Mouse (Mus musculus) limb, embryonic 12.5 days (tissue): ENCODE measurements at regions not wholly inside any gene's neighbourhood (a gene's known extent, or its start where the extent isn't known, plus 50 kb on each side); places are given as distances from the start of the nearest gene placed in this dataset.

Experiments used
- ATAC-seq: fragments of 200-750 bp; cut with Nextera tagmentation; 2 replicates; pipeline ENCODE4 v1.8.0; 2017; ENCODE audit warnings: low read depth, moderate TSS enrichment; ENCODE audit not compliant: insufficient number of reproducible peaks, insufficient read depth, low FRiP score, low TSS enrichment
- H3K27ac ChIP-seq: fragments of 300-500 bp; sonication (generic); 2 replicates; pipeline ENCODE4 v1.5.1; 2016; ENCODE audit warnings: mild to moderate bottlenecking, moderate library complexity
- H3K27me3 ChIP-seq: fragments of 300-500 bp; sonication (generic); 2 replicates; pipeline ENCODE4 v1.6.1; 2016; ENCODE audit warnings: mild to moderate bottlenecking, moderate library complexity
- H3K36me3 ChIP-seq: fragments of 300-500 bp; sonication (generic); 2 replicates; pipeline ENCODE4 v1.6.1; 2016; ENCODE audit warnings: mild to moderate bottlenecking, moderate library complexity
- H3K4me1 ChIP-seq: fragments of 300-500 bp; sonication (generic); replicated peaks from 2 replicates; pipeline ENCODE4 v1.6.1; 2016
- H3K4me2 ChIP-seq: fragments of 300-500 bp; sonication (generic); 2 replicates; pipeline ENCODE4 v1.6.1; 2016; ENCODE audit warnings: mild to moderate bottlenecking, moderate library complexity
- H3K4me3 ChIP-seq: fragments of 300-500 bp; sonication (generic); replicated peaks from 2 replicates; pipeline ENCODE4 v1.5.1; 2016; ENCODE audit warnings: mild to moderate bottlenecking
- H3K9ac ChIP-seq: fragments of 300-500 bp; sonication (generic); replicated peaks from 2 replicates; pipeline ENCODE4 v1.6.1; 2016; ENCODE audit warnings: mild to moderate bottlenecking, moderate library complexity
- H3K9me3 ChIP-seq: fragments of 300-500 bp; sonication (generic); 2 replicates; pipeline ENCODE4 v1.6.1; 2016; ENCODE audit warnings: mild to moderate bottlenecking, moderate library complexity
- WGBS: fragments of 180-500 bp; shearing (Covaris S2); methylation state at CpG from one replicate; pipeline ENCODE4 v1.1.7; 2016; 5-methylcytosine and 5-hydroxymethylcytosine counted together

DNA sequence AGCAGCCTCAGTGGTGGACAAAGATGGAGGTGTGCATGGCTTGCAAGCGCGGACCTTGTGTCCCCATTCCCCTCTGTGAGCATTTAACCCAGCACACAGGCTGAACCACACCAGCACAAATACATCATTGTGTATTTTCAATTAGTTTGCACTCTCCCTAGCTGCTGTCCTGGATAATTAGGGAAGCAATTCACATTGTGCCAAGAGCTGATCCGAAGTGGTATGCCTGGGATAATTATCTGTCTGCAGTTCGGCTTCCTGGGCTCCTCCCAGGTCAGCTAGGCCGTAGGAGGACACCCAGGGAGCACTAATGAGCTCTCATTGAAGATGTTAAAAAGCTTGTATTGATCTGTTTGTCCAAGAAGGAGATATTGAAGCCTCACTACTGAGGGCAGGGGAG, 648.8 kb upstream of the 3110018I06Rik start:
- H3K27me3 ChIP-seq, result no peaks in the 10 kb centered on the region
- no peak overlapping the region for H3K9ac ChIP-seq
- 0 out of 2 replicates have a peak, but pooled peaks cover 3% of the 10 kb centered on the region for H3K9me3 ChIP-seq
- no peak overlapping the region for H3K27ac ChIP-seq
- 45% methylated on average over 5 of the region's 5 CpGs for WGBS
- no peaks in the 10 kb centered on the region for H3K36me3 ChIP-seq
- no peak overlapping the region for H3K4me3 ChIP-seq
- no peak for ATAC-seq
- peaks cover 12% of the 10 kb centered on the region for H3K4me1 ChIP-seq
- H3K4me2 ChIP-seq, result no peak overlapping the region

GRCm38 (mm10) chr12:106840150-106840651, 648.2 kb upstream of the 3110018I06Rik start:
- peaks cover 6% of the 10 kb centered on the region for H3K4me1 ChIP-seq
- ATAC-seq, result no peak
- 0 out of 2 replicates have a peak, but pooled peaks cover 3% of the 10 kb centered on the region for H3K9me3 ChIP-seq
- no peak overlapping the region for H3K27ac ChIP-seq
- H3K9ac ChIP-seq, result no peak overlapping the region
- H3K4me2 ChIP-seq, result no peak overlapping the region
- no peaks in the 10 kb centered on the region for H3K27me3 ChIP-seq
- H3K4me3 ChIP-seq, result no peak overlapping the region
- no peaks in the 10 kb centered on the region for H3K36me3 ChIP-seq
- 58% methylated on average over 9 of the region's 9 CpGs for WGBS

GRCm38 (mm10) chr12:106841996-106842395, 646.4 kb upstream of the 3110018I06Rik start:
- H3K9ac ChIP-seq, result no peak overlapping the region
- no peak overlapping the region for H3K27ac ChIP-seq
- H3K36me3 ChIP-seq, result no peaks in the 10 kb centered on the region
- H3K4me1 ChIP-seq, result 0 out of 2 replicates have a peak, but pooled peaks cover 4% of the 10 kb centered on the region
- 72% methylated on average over 8 of the region's 8 CpGs for WGBS
- no peak overlapping the region for H3K4me2 ChIP-seq
- no peaks in the 10 kb centered on the region for H3K27me3 ChIP-seq
- H3K9me3 ChIP-seq, result 0 out of 2 replicates have a peak, but pooled peaks cover 3% of the 10 kb centered on the region
- no peak for ATAC-seq
- no peak overlapping the region for H3K4me3 ChIP-seq

DNA sequence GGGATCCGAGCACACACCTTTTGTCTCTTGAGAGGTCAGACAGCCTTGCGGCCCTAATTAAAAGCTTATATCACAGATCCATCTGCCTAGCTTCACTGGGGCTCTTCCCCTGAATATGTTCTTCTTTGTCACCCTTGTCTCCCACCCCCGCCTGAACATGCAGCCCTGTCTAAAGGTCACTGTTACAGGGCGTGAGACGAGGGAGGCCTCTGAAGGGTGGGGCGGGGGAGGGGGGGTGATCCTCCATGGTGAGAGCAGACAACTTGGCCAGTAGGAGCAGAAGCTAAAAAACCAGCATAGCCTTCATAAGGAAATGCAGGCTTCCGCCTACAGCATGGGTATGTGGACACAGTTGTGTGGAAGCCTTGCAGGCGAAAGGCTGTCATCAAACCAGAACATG, 646.0 kb upstream of the 3110018I06Rik start:
- 55% methylated on average over 8 of the region's 8 CpGs for WGBS
- Histone ChIP-seq H3K9ac (no peak overlapping the region), H3K4me3 (no peak overlapping the region), H3K27me3 (no peaks in the 10 kb centered on the region), H3K4me2 (no peak overlapping the region), H3K27ac (no peak overlapping the region), H3K9me3 (0 out of 2 replicates have a peak, but pooled peaks cover 3% of the 10 kb centered on the region), H3K36me3 (no peaks in the 10 kb centered on the region), H3K4me1 (0 out of 2 replicates have a peak, but pooled peaks cover 4% of the 10 kb centered on the region)
- no peak for ATAC-seq

- ATAC-seq, result no peak
Observed at GRCm38 (mm10) chr12:106851666-106852065, 636.8 kb upstream of the 3110018I06Rik start.

DNA sequence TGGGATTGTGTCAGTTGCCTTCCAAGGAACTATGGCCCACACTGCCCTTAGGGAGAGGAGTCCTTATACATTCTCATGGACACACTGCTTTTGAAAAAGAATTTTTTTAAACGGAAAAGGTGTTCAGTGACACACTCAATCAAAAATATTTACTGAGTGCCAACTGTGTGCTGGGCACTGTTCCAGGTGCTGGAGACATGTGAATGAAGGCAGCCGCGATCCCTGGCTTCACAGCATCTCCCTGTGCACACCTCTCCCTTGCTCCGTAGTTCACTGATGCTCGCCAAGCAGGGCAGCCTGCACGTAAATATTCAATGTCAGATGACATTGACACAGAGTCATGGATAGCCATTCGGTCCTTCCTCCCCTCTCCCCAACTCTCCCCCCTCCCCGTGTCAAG, 635.7 kb upstream of the 3110018I06Rik start:
- WGBS, result 79% methylated on average over 8 of the region's 8 CpGs
- no peak overlapping the region for H3K27ac ChIP-seq
- no peak overlapping the region for H3K9ac ChIP-seq
- H3K4me1 ChIP-seq, result peaks cover 8% of the 10 kb centered on the region
- ATAC-seq, result no peak
- H3K9me3 ChIP-seq, result no peaks in the 10 kb centered on the region
- H3K4me2 ChIP-seq, result no peak overlapping the region
- no peaks in the 10 kb centered on the region for H3K27me3 ChIP-seq
- no peaks in the 10 kb centered on the region for H3K36me3 ChIP-seq
- H3K4me3 ChIP-seq, result no peak overlapping the region

More at GRCm38 (mm10) chr12:106851666-106852065, 636.8 kb upstream of the 3110018I06Rik start:
- no peak overlapping the region for H3K4me3 ChIP-seq
- H3K27me3 ChIP-seq, result no peaks in the 10 kb centered on the region
- H3K9me3 ChIP-seq, result no peaks in the 10 kb centered on the region
- no peak overlapping the region for H3K4me2 ChIP-seq
- H3K27ac ChIP-seq, result no peak overlapping the region
- H3K36me3 ChIP-seq, result no peaks in the 10 kb centered on the region
- H3K9ac ChIP-seq, result no peak overlapping the region
- 74% methylated on average over 4 of the region's 4 CpGs for WGBS
- H3K4me1 ChIP-seq, result peaks cover 8% of the 10 kb centered on the region

GRCm38 (mm10) chr12:106853711-106854240, 634.7 kb upstream of the 3110018I06Rik start:
- peaks cover 8% of the 10 kb centered on the region for H3K4me1 ChIP-seq
- no peak overlapping the region for H3K4me2 ChIP-seq
- H3K27me3 ChIP-seq, result no peaks in the 10 kb centered on the region
- ATAC-seq, result no peak
- 17% methylated on average over 11 of the region's 11 CpGs for WGBS
- H3K36me3 ChIP-seq, result no peaks in the 10 kb centered on the region
- H3K4me3 ChIP-seq, result no peak overlapping the region
- no peak overlapping the region for H3K9ac ChIP-seq
- H3K27ac ChIP-seq, result no peak overlapping the region
- no peaks in the 10 kb centered on the region for H3K9me3 ChIP-seq

DNA sequence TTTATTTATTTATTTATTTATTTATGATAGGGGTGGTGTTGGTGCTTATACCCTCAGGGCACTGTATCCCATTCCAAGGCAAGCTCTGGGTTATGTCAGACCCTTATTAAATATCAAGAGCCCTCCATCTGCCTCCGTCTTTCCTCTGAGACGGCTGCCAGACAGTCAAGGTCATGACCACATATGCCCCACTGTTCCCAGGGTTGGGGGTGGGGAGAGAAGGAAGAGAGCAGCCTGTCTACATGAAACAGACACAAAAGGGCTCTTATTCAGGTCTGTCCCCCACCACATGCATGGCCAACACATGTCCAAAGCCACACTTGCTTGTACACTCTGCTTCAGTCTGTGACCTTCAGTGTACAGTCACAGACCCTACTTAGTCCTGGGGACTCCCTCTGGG, 632.9 kb upstream of the 3110018I06Rik start:
- H3K4me1 ChIP-seq, result peaks cover 8% of the 10 kb centered on the region
- no peaks in the 10 kb centered on the region for H3K9me3 ChIP-seq
- H3K27ac ChIP-seq, result peak overlapping the region; percentile 45; the same call in 1 of the 2 replicates
- no peak overlapping the region for H3K4me3 ChIP-seq
- ATAC-seq, result 0 out of 2 replicates have a peak, but pooled peaks have one; percentile 42
- no peak overlapping the region for H3K9ac ChIP-seq
- H3K4me2 ChIP-seq, result no peak overlapping the region
- no peaks in the 10 kb centered on the region for H3K36me3 ChIP-seq
- H3K27me3 ChIP-seq, result no peaks in the 10 kb centered on the region
- WGBS, result 25% methylated on average over 2 of the region's 2 CpGs

GRCm38 (mm10) chr12:106861638-106862037, 626.8 kb upstream of the 3110018I06Rik start:
- Histone ChIP-seq H3K4me1 (no peaks in the 10 kb centered on the region), H3K36me3 (no peaks in the 10 kb centered on the region), H3K4me3 (no peak overlapping the region), H3K9me3 (no peaks in the 10 kb centered on the region), H3K27me3 (no peaks in the 10 kb centered on the region), H3K27ac (no peak overlapping the region), H3K9ac (no peak overlapping the region), H3K4me2 (no peak overlapping the region)
- ATAC-seq, result no peak
- 85% methylated on average over 5 of the region's 5 CpGs for WGBS

GRCm38 (mm10) chr12:106864076-106864475, 624.4 kb upstream of the 3110018I06Rik start:
- H3K27me3 ChIP-seq, result no peaks in the 10 kb centered on the region
- ATAC-seq, result no peak
- no peaks in the 10 kb centered on the region for H3K9me3 ChIP-seq
- no peaks in the 10 kb centered on the region for H3K4me1 ChIP-seq
- H3K9ac ChIP-seq, result no peak overlapping the region
- no peak overlapping the region for H3K27ac ChIP-seq
- no peaks in the 10 kb centered on the region for H3K36me3 ChIP-seq
- no peak overlapping the region for H3K4me3 ChIP-seq
- no peak overlapping the region for H3K4me2 ChIP-seq
- 96% methylated on average over 8 of the region's 8 CpGs for WGBS

GRCm38 (mm10) chr12:106868036-106868435, 620.4 kb upstream of the 3110018I06Rik start:
- Histone ChIP-seq H3K4me3 (no peak overlapping the region), H3K9ac (no peak overlapping the region), H3K4me2 (no peak overlapping the region), H3K27ac (no peak overlapping the region), H3K36me3 (no peaks in the 10 kb centered on the region), H3K27me3 (no peaks in the 10 kb centered on the region), H3K9me3 (no peaks in the 10 kb centered on the region), H3K4me1 (0 out of 2 replicates have a peak, but pooled peaks cover 3% of the 10 kb centered on the region)
- 71% methylated on average over 6 of the region's 6 CpGs for WGBS
- no peak for ATAC-seq

DNA sequence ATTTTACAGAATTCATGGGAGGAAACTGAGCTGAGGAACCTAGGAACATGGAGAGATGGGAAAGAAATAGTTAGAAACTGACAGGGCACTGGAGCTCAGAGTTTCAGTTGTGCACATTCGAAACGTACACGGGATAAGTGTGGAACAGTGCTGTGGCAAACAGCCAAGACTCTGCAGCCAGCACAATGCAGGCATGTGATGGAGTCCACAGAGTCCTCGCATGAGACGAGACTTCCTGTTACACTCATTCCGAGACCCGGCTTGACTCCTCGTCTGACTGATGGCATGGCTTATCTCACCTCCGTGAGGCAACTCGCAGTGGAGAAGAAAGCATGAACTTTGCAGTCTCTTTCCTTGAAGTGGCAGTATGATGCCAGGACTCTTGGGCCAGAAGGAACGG, 617.0 kb upstream of the 3110018I06Rik start:
- no peak overlapping the region for H3K9ac ChIP-seq
- WGBS, result 69% methylated on average over 11 of the region's 11 CpGs
- H3K4me2 ChIP-seq, result no peak overlapping the region
- no peak overlapping the region for H3K27ac ChIP-seq
- no peaks in the 10 kb centered on the region for H3K27me3 ChIP-seq
- ATAC-seq, result no peak
- no peak overlapping the region for H3K4me3 ChIP-seq
- H3K36me3 ChIP-seq, result no peaks in the 10 kb centered on the region
- no peaks in the 10 kb centered on the region for H3K9me3 ChIP-seq
- H3K4me1 ChIP-seq, result 0 out of 2 replicates have a peak, but pooled peaks cover 3% of the 10 kb centered on the region
